Mouse (Mus musculus) megakaryocyte, embryonic 14.5 days (primary cell): Measurements from ENCODE around the gene Rac3.

Source experiments
- FLI1 ChIP-seq: IDR thresholded peaks from 2 replicates; pipeline ENCODE4 v1.6.1; 2012; ENCODE audit warnings: low read length, inconsistent platforms, mixed read lengths
- GATA1 ChIP-seq: IDR thresholded peaks from 3 replicates; pipeline ENCODE4 v1.6.1; 2012; ENCODE audit warnings: mixed read lengths, low read length, inconsistent platforms, borderline replicate concordance

DNA sequence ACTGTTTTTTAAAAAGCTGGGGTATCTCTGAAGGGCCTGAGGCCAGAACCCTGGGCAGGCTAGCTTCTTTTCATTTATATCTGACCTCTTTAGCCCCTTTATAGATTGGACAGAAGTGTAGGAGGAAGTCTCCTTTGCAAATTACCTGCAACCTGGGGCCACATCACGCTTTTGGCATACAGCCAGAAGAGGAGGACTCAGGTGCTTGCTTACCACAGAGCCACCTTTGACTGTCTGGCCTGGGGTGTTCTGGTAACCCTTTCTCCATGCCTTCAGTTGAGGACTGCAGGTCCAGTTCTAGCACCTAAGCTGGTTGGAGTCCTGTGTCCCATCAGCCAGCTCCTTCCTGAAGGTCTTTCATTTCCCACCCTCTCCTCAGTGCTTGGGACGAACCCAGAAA, 11.7 kb upstream of the Rac3 start:
- TF ChIP-seq GATA1 (no peak), FLI1 (no peak)
